Mouse (Mus musculus) heart, adult 2 months (tissue): ENCODE data around the gene Resf1. TPM values are rescaled to one million over a fixed set of nuclear protein-coding genes. Genes with fewer than 3 reads are reported as not detected.
"Not testable (repeated sequence)": the region's sequence is repeated elsewhere in the genome, so short reads cannot be mapped to it uniquely, and the experiment has no call there.

Experiments
- DNase-seq, 2 experiments: peaks; one replicate each; pipeline ENCODE4 v3.0.0; 2021
- H3K27ac ChIP-seq: fragments of 200-600 bp; 2 replicates; pipeline ENCODE4 v1.8.1; 2022
- H3K27me3 ChIP-seq: fragments of 200-500 bp; 2 replicates; pipeline ENCODE4 v1.6.1; 2012; ENCODE audit warnings: mild to moderate bottlenecking, low read length, inconsistent platforms, mixed read lengths; ENCODE audit not compliant: control insufficient read depth, insufficient read depth
- H3K36me3 ChIP-seq: fragments of 200-500 bp; 2 replicates; pipeline ENCODE4 v1.6.1; 2012; ENCODE audit warnings: low read length, inconsistent platforms; ENCODE audit not compliant: control insufficient read depth, insufficient read depth
- H3K4me1 ChIP-seq: fragments of 200-500 bp; 2 replicates; pipeline ENCODE4 v1.6.1; 2011; ENCODE audit warnings: low read length; ENCODE audit not compliant: control insufficient read depth, insufficient read depth
- H3K4me3 ChIP-seq: fragments of 200-600 bp; 2 replicates; pipeline ENCODE4 v1.8.1; 2022
- H3K79me2 ChIP-seq: fragments of 200-500 bp; replicated peaks from 2 replicates; pipeline ENCODE4 v1.6.1; 2012; ENCODE audit warnings: mild to moderate bottlenecking, inconsistent platforms, low read length, moderate library complexity, mixed read lengths; ENCODE audit not compliant: control insufficient read depth, insufficient read depth
- H3K9ac ChIP-seq: fragments of 200-500 bp; 2 replicates; pipeline ENCODE4 v1.6.1; 2012; ENCODE audit warnings: low read depth, mild to moderate bottlenecking, control low read depth, inconsistent platforms, low read length, mixed read lengths
- CTCF ChIP-seq: fragments of 200-600 bp; IDR thresholded peaks from 2 replicates; pipeline ENCODE4 v1.8.1; 2022; ENCODE audit warnings: antibody characterized with exemption, mild to moderate bottlenecking, moderate library complexity
- EP300 ChIP-seq: fragments of 200-500 bp; IDR thresholded peaks from 2 replicates; pipeline ENCODE4 v1.6.1; 2011; ENCODE audit warnings: low read depth, low read length, control low read depth; ENCODE audit not compliant: insufficient read depth
- POLR2A ChIP-seq: fragments of 200-500 bp; IDR thresholded peaks from 2 replicates; pipeline ENCODE4 v1.6.1; 2011; ENCODE audit warnings: mild to moderate bottlenecking, low read depth, low read length, control low read depth; ENCODE audit not compliant: insufficient read depth
- WGBS: fragments of 180-500 bp; shearing (Covaris S2); methylation state at CpG from one replicate; pipeline ENCODE4 v1.1.7; 2018; 5-methylcytosine and 5-hydroxymethylcytosine counted together
- intact Hi-C: fragments of 180-260 bp; cut with DNase I; formaldehyde crosslinking; loops from one replicate; pipeline ENCODE4 v1.15.1; 2025
- polyA plus RNA-seq: library from polyadenylated mRNA; depleted of rRNA; stranded (reverse); fragments of >200 nt; gene quantifications from 2 replicates; pipeline ENCODE4 v1.2.3, GENCODE M21; 2012
- total RNA-seq, 2 experiments: library from RNA; stranded (reverse); gene quantifications; 2 replicates each; pipeline ENCODE4 v1.2.3; 2021

Resf1 gene
- total and polyA plus RNA-seq, 3 experiments, result 8.0 to 31.1 (median 30.8) TPM

GRCm38 (mm10) chr6:149280511-149280910, 28.7 kb upstream of the Resf1 start:
- intact Hi-C loops, result no loop called here
- no peak for DNase-seq
- Histone ChIP-seq H3K4me3 (no peak overlapping the region), H3K27ac (no peak overlapping the region), H3K9ac (no peak overlapping the region), H3K4me1 (no peaks in the 10 kb centered on the region), H3K36me3 (no peaks in the 10 kb centered on the region), H3K79me2 (no peaks in the 10 kb centered on the region), H3K27me3 (no peaks in the 10 kb centered on the region)
- TF ChIP-seq CTCF, result no peak
- no peak for TF ChIP-seq EP300
- no peak for TF ChIP-seq POLR2A

- H3K36me3 ChIP-seq, H3K27ac ChIP-seq, intact Hi-C loops, H3K27me3 ChIP-seq, H3K4me1 ChIP-seq, H3K79me2 ChIP-seq, H3K9ac ChIP-seq, H3K4me3 ChIP-seq, DNase-seq: not testable (repeated sequence)
- 89% methylated on average over 9 of the region's 9 CpGs for WGBS
These were observed 21.0 kb upstream of the Resf1 start for GRCm38 (mm10) chr6:149288190-149288589.

- H3K4me3 ChIP-seq, H3K27me3 ChIP-seq, H3K9ac ChIP-seq, H3K4me1 ChIP-seq, H3K79me2 ChIP-seq, intact Hi-C loops, H3K36me3 ChIP-seq, H3K27ac ChIP-seq, DNase-seq: not testable (repeated sequence)
These were observed 6.0 kb upstream of the Resf1 start for GRCm38 (mm10) chr6:149303231-149303630.

GRCm38 (mm10) chr6:149307092-149307491, 2.1 kb upstream of the Resf1 start:
- TF ChIP-seq POLR2A, result no peak
- no peak for TF ChIP-seq EP300
- TF ChIP-seq CTCF, result no peak
- Histone ChIP-seq H3K9ac (no peak overlapping the region), H3K36me3 (peaks cover 18% of the 10 kb centered on the region), H3K27ac (no peak overlapping the region), H3K27me3 (no peaks in the 10 kb centered on the region), H3K79me2 (no peaks in the 10 kb centered on the region), H3K4me1 (peaks cover 4% of the 10 kb centered on the region; the same call in 1 of the 2 replicates), H3K4me3 (no peak overlapping the region)
- WGBS, result 48% methylated on average over 2 of the region's 2 CpGs
- intact Hi-C loops, result no loop called here
- DNase-seq, result no peak

- DNase-seq, result no peak
- 67% methylated on average over 2 of the region's 2 CpGs for WGBS
- Histone ChIP-seq H3K9ac (no peak overlapping the region), H3K36me3 (peaks cover 24% of the 10 kb centered on the region), H3K4me1 (peaks cover 4% of the 10 kb centered on the region; the same call in 1 of the 2 replicates), H3K27me3 (no peaks in the 10 kb centered on the region), H3K79me2 (no peaks in the 10 kb centered on the region), H3K27ac (no peak overlapping the region), H3K4me3 (no peak overlapping the region)
- intact Hi-C loops, result no loop called here
- no peak for TF ChIP-seq CTCF
- no peak for TF ChIP-seq EP300
- TF ChIP-seq POLR2A, result no peak
These were observed 1.4 kb upstream of the Resf1 start for GRCm38 (mm10) chr6:149307801-149308200.

GRCm38 (mm10) chr6:149310226-149310625, 1.0 kb downstream of the Resf1 start:
- DNase-seq, result no peak
- Histone ChIP-seq H3K4me1 (peaks cover 7% of the 10 kb centered on the region), H3K36me3 (peaks cover 40% of the 10 kb centered on the region), H3K9ac (no peak overlapping the region; the same call in 1 of the 2 replicates), H3K79me2 (0 out of 2 replicates have a peak, but pooled peaks cover 2% of the 10 kb centered on the region), H3K27me3 (no peaks in the 10 kb centered on the region), H3K27ac (peak overlapping the region; percentile 92), H3K4me3 (peak overlapping the region; percentile 92)
- TF ChIP-seq CTCF (no peak), EP300 (no peak), POLR2A (no peak)
- WGBS, result 36% methylated on average over 2 of the region's 2 CpGs
- intact Hi-C loops, result loop anchor here (10.0 kb wide), 1 partner anchor 365 kb away; the partner anchor contains the start of gene Sinhcaf
